Mouse (Mus musculus) CH12.LX (cell line): ENCODE data around the gene Ptgir.

Experiments used
- BHLHE40 ChIP-seq: IDR thresholded peaks from 2 replicates; pipeline ENCODE4 v1.6.1; 2011; ENCODE audit warnings: mild to moderate bottlenecking, low read depth, low read length, improper control_type of control experiment
- CTCF ChIP-seq, 2 experiments: IDR thresholded peaks in 1 of 2; conservative IDR thresholded peaks in 1 of 2; 2 replicates each; pipeline ENCODE4 v1.5.1; 2011 to 2012; ENCODE audit warnings: low read depth in 2 of 2, low read length in 2 of 2, improper control_type of control experiment in 1 of 2, inconsistent platforms in 1 of 2, mild to moderate bottlenecking in 1 of 2, moderate library complexity in 1 of 2
- JUN ChIP-seq: IDR thresholded peaks from 2 replicates; pipeline ENCODE4 v1.6.1; 2011; ENCODE audit warnings: low read depth, mild to moderate bottlenecking, low read length, improper control_type of control experiment, moderate library complexity; ENCODE audit not compliant: insufficient read depth
- MEF2A ChIP-seq: IDR thresholded peaks from 2 replicates; pipeline ENCODE4 v1.6.1; 2014; ENCODE audit warnings: low read depth, mild to moderate bottlenecking, inconsistent platforms, low read length, improper control_type of control experiment, borderline replicate concordance
- POLR2A ChIP-seq: IDR thresholded peaks from 2 replicates; pipeline ENCODE4 v1.6.1; 2011; ENCODE audit warnings: low read depth, mild to moderate bottlenecking, improper control_type of control experiment, low read length
- RAD21 ChIP-seq: IDR thresholded peaks from 2 replicates; pipeline ENCODE4 v1.6.1; 2011; ENCODE audit warnings: low read depth, mild to moderate bottlenecking, low read length, improper control_type of control experiment, moderate library complexity
- SMC3 ChIP-seq: IDR thresholded peaks from 2 replicates; pipeline ENCODE4 v1.6.1; 2011; ENCODE audit warnings: low read depth, low read length, improper control_type of control experiment
- ZKSCAN1 ChIP-seq: IDR thresholded peaks from 2 replicates; pipeline ENCODE4 v1.6.1; 2012; ENCODE audit warnings: low read depth, inconsistent platforms, low read length, improper control_type of control experiment, borderline replicate concordance
- ZNF384 ChIP-seq: IDR thresholded peaks from 2 replicates; pipeline ENCODE4 v1.6.1; 2012; ENCODE audit warnings: low read depth, low read length, improper control_type of control experiment, inconsistent platforms

GRCm38 (mm10) chr7:16950861-16951635, 44.8 kb downstream of the Ptgir start:
- TF ChIP-seq BHLHE40 (peak; percentile 30; the same call in 1 of the 2 replicates), ZNF384 (no peak), ZKSCAN1 (no peak), MEF2A (peak; percentile 34; the same call in 1 of the 2 replicates), CTCF (conservative IDR thresholded peaks at IDR 0.05 in 1 of 2, IDR thresholded peaks at IDR 0.05 in 1 of 2; ENCODE audit: low read depth in 2 of 2, low read length in 2 of 2) (peak; percentile 50 to 94), JUN (peak; percentile 93), RAD21 (peak; percentile 81), POLR2A (peak; percentile 32; the same call in 1 of the 2 replicates), SMC3 (peak; percentile 92)
